17 mouse cellular contexts compared by ENCODE assay signal in the genomic region with DNA sequence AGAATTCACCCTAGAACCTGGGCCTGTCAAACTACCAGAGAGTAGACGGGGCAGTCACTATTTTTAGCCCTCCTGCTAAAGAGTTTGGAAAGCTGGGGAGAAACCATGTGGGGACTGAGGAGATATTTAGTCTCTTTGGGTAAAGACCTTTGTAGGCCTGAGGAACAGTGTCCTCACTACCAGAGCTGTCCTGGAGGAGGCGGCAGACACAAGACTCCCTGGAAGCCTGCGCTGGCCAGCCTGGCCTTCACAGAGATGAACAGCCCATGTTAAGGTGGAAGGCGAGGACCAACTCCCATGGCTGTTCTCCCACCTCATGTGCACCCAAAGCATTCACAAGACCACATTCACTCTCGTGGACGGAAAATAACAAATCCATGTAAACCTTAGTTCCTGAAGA. TPM values are rescaled to one million over a fixed set of nuclear protein-coding genes. Genes with fewer than 3 reads are reported as not detected.
A peak's percentile ranks its signal among the peaks of the same experiment; 100 is the strongest.
DNase-seq lines count a peak whose midpoint lies in the region; ATAC-seq and TF ChIP-seq lines count a peak whose summit lies in the region.
"Had no signal": no experiment of that assay in that cellular context is flagged by ENCODE, and none has a peak within 500 bp of the region (broad histone marks: within the 10 kb centered on the region; RNA-seq: fewer than 3 reads in every experiment).

No protein-coding gene starts in this region.

- no peak for TF ChIP-seq EP300 in liver, embryonic 14.5 days (IDR thresholded peaks at IDR 0.05; ENCODE audit: low read depth)
- TF ChIP-seq EP300 in stomach, postnatal 0 days (optimal IDR thresholded peaks at IDR 0.05), result no peak

- H3K36me3 ChIP-seq in liver, embryonic 14.5 days (replicated peaks; ENCODE audit: control insufficient read depth, insufficient read depth, low read depth), result peaks cover 3% of the 10 kb centered on the region
- no peaks in the 10 kb centered on the region for H3K36me3 ChIP-seq in liver, embryonic 11.5 days (ENCODE audit: control insufficient read depth, insufficient read depth, low read length)
- no peaks in the 10 kb centered on the region for H3K36me3 ChIP-seq in heart, embryonic 16.5 days (ENCODE audit: control insufficient read depth, insufficient read depth)
- H3K36me3 ChIP-seq in stomach, postnatal 0 days (ENCODE audit: control insufficient read depth, insufficient read depth, low read length), result no peaks in the 10 kb centered on the region
- H3K36me3 ChIP-seq: hindbrain, embryonic 12.5 days; limb, embryonic 13.5 days; neural tube, embryonic 13.5 days had no signal

- TF ChIP-seq CTCF in liver, embryonic 14.5 days (IDR thresholded peaks at IDR 0.05; ENCODE audit: low read depth), result peak; percentile 50
- TF ChIP-seq CTCF in stomach, postnatal 0 days (IDR thresholded peaks at IDR 0.05; ENCODE audit: low read depth), result peak; percentile 31

- H3K27me3 ChIP-seq in liver, embryonic 14.5 days (ENCODE audit: control insufficient read depth, insufficient read depth, low read length), result no peaks in the 10 kb centered on the region
- no peaks in the 10 kb centered on the region for H3K27me3 ChIP-seq in liver, embryonic 11.5 days (replicated peaks; ENCODE audit: control insufficient read depth, insufficient read depth, low read length)
- H3K27me3 ChIP-seq in heart, embryonic 16.5 days (ENCODE audit: control insufficient read depth, insufficient read depth, low read length), result no peaks in the 10 kb centered on the region
- no peaks in the 10 kb centered on the region for H3K27me3 ChIP-seq in stomach, postnatal 0 days (ENCODE audit: control insufficient read depth, insufficient read depth, low read length)
- H3K27me3 ChIP-seq: forebrain, embryonic 13.5 days; hindbrain, embryonic 12.5 days; limb, embryonic 13.5 days; neural tube, embryonic 13.5 days had no signal

- no peak overlapping the region for H3K9ac ChIP-seq in liver, embryonic 14.5 days (replicated peaks)
- H3K9ac ChIP-seq in liver, embryonic 11.5 days (ENCODE audit: low read depth, low read length), result no peak overlapping the region
- no peak overlapping the region for H3K9ac ChIP-seq in heart, embryonic 16.5 days (ENCODE audit: low read length)
- H3K9ac ChIP-seq in stomach, postnatal 0 days (ENCODE audit: low read length), result no peak overlapping the region
- H3K9ac ChIP-seq: forebrain, embryonic 13.5 days; hindbrain, embryonic 12.5 days; limb, embryonic 13.5 days; neural tube, embryonic 13.5 days had no signal

- H3K9me3 ChIP-seq in liver, embryonic 14.5 days (ENCODE audit: control insufficient read depth, low read length), result no peaks in the 10 kb centered on the region
- no peaks in the 10 kb centered on the region for H3K9me3 ChIP-seq in liver, embryonic 11.5 days (ENCODE audit: control insufficient read depth, low read length)
- no peaks in the 10 kb centered on the region for H3K9me3 ChIP-seq in heart, embryonic 16.5 days (replicated peaks; ENCODE audit: control insufficient read depth, low read length)
- H3K9me3 ChIP-seq in stomach, postnatal 0 days (ENCODE audit: control insufficient read depth, low read length), result no peaks in the 10 kb centered on the region
- H3K9me3 ChIP-seq: forebrain, embryonic 13.5 days; hindbrain, embryonic 12.5 days; limb, embryonic 13.5 days; neural tube, embryonic 13.5 days had no signal

- H3K4me3 ChIP-seq in liver, embryonic 14.5 days (ENCODE audit: insufficient read depth in 1 of 2, low read depth in 2 of 2, low read length in 2 of 2), result no peak overlapping the region
- H3K4me3 ChIP-seq in liver, embryonic 11.5 days (ENCODE audit: low read depth, low read length), result no peak overlapping the region
- no peak overlapping the region for H3K4me3 ChIP-seq in heart, embryonic 16.5 days (ENCODE audit: low read length)
- no peak overlapping the region for H3K4me3 ChIP-seq in stomach, postnatal 0 days (ENCODE audit: low read depth, low read length)
- H3K4me3 ChIP-seq: forebrain, embryonic 13.5 days; hindbrain, embryonic 12.5 days; limb, embryonic 13.5 days; neural tube, embryonic 13.5 days had no signal

- intact Hi-C loops in heart, postnatal 25 days (cut with DNase I), result no loop called here

- H3K4me1 ChIP-seq in liver, embryonic 14.5 days (replicated peaks; ENCODE audit: control insufficient read depth in 2 of 2, insufficient read depth in 2 of 2, low read length in 1 of 2), result peaks cover 21 to 26% of the 10 kb centered on the region in 2 experiments
- peaks cover 44% of the 10 kb centered on the region for H3K4me1 ChIP-seq in liver, embryonic 11.5 days (replicated peaks; ENCODE audit: control insufficient read depth, insufficient read depth, low read length)
- peaks cover 43% of the 10 kb centered on the region for H3K4me1 ChIP-seq in heart, embryonic 16.5 days (ENCODE audit: control insufficient read depth, insufficient read depth, low read length)
- H3K4me1 ChIP-seq in stomach, postnatal 0 days (replicated peaks; ENCODE audit: control insufficient read depth, insufficient read depth), result 0 out of 2 replicates have a peak, but pooled peaks cover 3% of the 10 kb centered on the region

- WGBS in liver, embryonic 14.5 days (ENCODE audit: insufficient replicate concordance), result 66% methylated on average over 6 of the region's 6 CpGs
- WGBS in liver, embryonic 11.5 days, result 78% methylated on average over 6 of the region's 6 CpGs
- 58% methylated on average over 6 of the region's 6 CpGs for WGBS in heart, embryonic 16.5 days
- WGBS in stomach, postnatal 0 days, result 82% methylated on average over 6 of the region's 6 CpGs

- ATAC-seq in liver, embryonic 14.5 days (ENCODE audit: insufficient read depth), result no peak
- ATAC-seq in liver, embryonic 11.5 days (replicated peaks; ENCODE audit: low FRiP score), result no peak
- 0 out of 2 replicates have a peak, but pooled peaks have one; percentile 10 for ATAC-seq in heart, embryonic 16.5 days (replicated peaks; ENCODE audit: extremely low read depth, insufficient read depth, low FRiP score)
- ATAC-seq in stomach, postnatal 0 days (ENCODE audit: low FRiP score, low TSS enrichment), result no peak
- ATAC-seq: forebrain, embryonic 13.5 days had no signal

- DNase-seq in heart, adult 8-10 months (ENCODE audit: low spot score), result peak; percentile 16
- no peak for DNase-seq in heart, postnatal 25 days (ENCODE audit: low spot score)
- DNase-seq in liver, embryonic 14.5 days (ENCODE audit: low read depth in 3 of 3, low spot score in 3 of 3), result no peak
- no peak for DNase-seq in liver, embryonic 11.5 days (ENCODE audit: low spot score)
- no peak for DNase-seq in stomach, postnatal 0 days (ENCODE audit: low spot score)
- DNase-seq in c-Kit-positive CD71-positive TER-119-positive erythroid progenitor cells, embryonic 14.5 days (ENCODE audit: low spot score), result no peak
- DNase-seq in B cell, adult 2 months, result no peak
- DNase-seq: cerebellum, adult 8-10 months; gastrocnemius, postnatal 10 days; kidney, adult 11 months; retina, postnatal 1 day; thymus, postnatal 4 days had no signal

- H3K27ac ChIP-seq in liver, embryonic 14.5 days, result no peak overlapping the region
- no peak overlapping the region for H3K27ac ChIP-seq in liver, embryonic 11.5 days (ENCODE audit: low read depth, low read length)
- peak overlapping the region; percentile 45 for H3K27ac ChIP-seq in heart, embryonic 16.5 days (ENCODE audit: low read length)
- no peak overlapping the region for H3K27ac ChIP-seq in stomach, postnatal 0 days (replicated peaks)
- H3K27ac ChIP-seq: forebrain, embryonic 13.5 days; hindbrain, embryonic 12.5 days; limb, embryonic 13.5 days; neural tube, embryonic 13.5 days had no signal

- H3K4me2 ChIP-seq in liver, embryonic 14.5 days (ENCODE audit: low read depth), result no peak overlapping the region
- no peak overlapping the region for H3K4me2 ChIP-seq in liver, embryonic 11.5 days
- no peak overlapping the region for H3K4me2 ChIP-seq in heart, embryonic 16.5 days (ENCODE audit: low read depth, low read length)
- no peak overlapping the region for H3K4me2 ChIP-seq in stomach, postnatal 0 days (replicated peaks; ENCODE audit: low read depth)
- H3K4me2 ChIP-seq: forebrain, embryonic 13.5 days; hindbrain, embryonic 12.5 days; limb, embryonic 13.5 days; neural tube, embryonic 13.5 days had no signal

RNA-seq across cellular contexts. Expression of a gene that starts 5.8 kb away (rescaled TPM):
- total RNA-seq in heart, adult 8-10 months (2022), result 100 to 1,000 TPM in 1 of 4 experiments, 10 to 100 TPM in 3; 92.7 to 102 (median 94.7) TPM
- 10 to 100 TPM; 88.5 to 94.6 TPM for total RNA-seq in heart, postnatal 25 days (2021)
- 24.9 and 44.2 TPM in 2 replicates for polyA plus RNA-seq in liver, embryonic 14.5 days (2012; rRNA removed)
- 94.2 and 104 TPM in 2 replicates for polyA plus RNA-seq in liver, embryonic 14.5 days (2014; fragmentation: Nextera tagmentation; extraction: Ambion mirVana)
- polyA plus RNA-seq in liver, embryonic 11.5 days (2014; fragmentation: Nextera tagmentation; extraction: Ambion mirVana), result 139 and 159 TPM in 2 replicates
- 58.3 and 66.0 TPM in 2 replicates for polyA plus RNA-seq in heart, embryonic 16.5 days (2015; fragmentation: Nextera tagmentation; extraction: Ambion mirVana)
- polyA plus RNA-seq in stomach, postnatal 0 days (2015; fragmentation: Nextera tagmentation; extraction: Ambion mirVana), result 55.7 and 55.9 TPM in 2 replicates
